Mouse (Mus musculus): ENCODE measurements around the gene Gm5475.

GRCm38 (mm10) chr15:100403318-100404000 is 18.5 kb upstream of the Gm5475 start:
- TF ChIP-seq POU5F1 (IDR thresholded peaks at IDR 0.05; ENCODE audit: borderline replicate concordance, low read length), result no peak
- no peak for TF ChIP-seq CTCF (conservative IDR thresholded peaks at IDR 0.05; ENCODE audit: low read length)
- TF ChIP-seq NANOG (IDR thresholded peaks at IDR 0.05; ENCODE audit: borderline replicate concordance, low read length), result no peak

All from E14TG2a.4 (cell line).